Mouse (Mus musculus) hindbrain, embryonic 11.5 days (tissue): ENCODE data around the gene Ipp. TPM values are rescaled to one million over a fixed set of nuclear protein-coding genes. Genes with fewer than 3 reads are reported as not detected.

Experiments
- ATAC-seq: fragments of 200-750 bp; cut with Nextera tagmentation; 2 replicates; pipeline ENCODE4 v1.8.0; 2017; ENCODE audit warnings: mild to moderate bottlenecking, moderate TSS enrichment, moderate library complexity; ENCODE audit not compliant: low FRiP score
- DNase-seq: peaks from one replicate; pipeline ENCODE4 v3.0.0-alpha.2; 2015; ENCODE audit warnings: low spot score
- H3K27ac ChIP-seq: fragments of 300-500 bp; sonication (generic); 2 replicates; pipeline ENCODE4 v1.5.1; 2014; ENCODE audit warnings: mild to moderate bottlenecking, low read depth, low read length
- H3K27me3 ChIP-seq: fragments of 300-500 bp; sonication (generic); 2 replicates; pipeline ENCODE4 v1.6.1; 2014; ENCODE audit warnings: mild to moderate bottlenecking, low read length, moderate library complexity, mixed read lengths; ENCODE audit not compliant: control insufficient read depth, insufficient read depth
- H3K36me3 ChIP-seq: fragments of 300-500 bp; sonication (generic); 2 replicates; pipeline ENCODE4 v1.6.1; 2014; ENCODE audit warnings: mild to moderate bottlenecking, low read length, moderate library complexity, mixed read lengths; ENCODE audit not compliant: control insufficient read depth, insufficient read depth
- H3K4me1 ChIP-seq: fragments of 300-500 bp; sonication (generic); replicated peaks from 2 replicates; pipeline ENCODE4 v1.6.1; 2014; ENCODE audit warnings: low read length, mixed read lengths; ENCODE audit not compliant: control insufficient read depth, insufficient read depth
- H3K4me2 ChIP-seq: fragments of 300-500 bp; sonication (generic); replicated peaks from 2 replicates; pipeline ENCODE4 v1.6.1; 2014; ENCODE audit warnings: mild to moderate bottlenecking, low read depth, low read length
- H3K4me3 ChIP-seq: fragments of 300-500 bp; sonication (generic); 2 replicates; pipeline ENCODE4 v1.5.1; 2014; ENCODE audit warnings: low read depth, low read length
- H3K9ac ChIP-seq: fragments of 300-500 bp; sonication (generic); 2 replicates; pipeline ENCODE4 v1.6.1; 2014; ENCODE audit warnings: low read depth, low read length
- H3K9me3 ChIP-seq: fragments of 300-500 bp; sonication (generic); 2 replicates; pipeline ENCODE4 v1.6.1; 2016; ENCODE audit warnings: low read length; ENCODE audit not compliant: control insufficient read depth
- WGBS: fragments of 180-500 bp; shearing (Covaris S2); extraction: QIAGEN DNeasy Blood & Tissue Kit; methylation state at CpG from one replicate; pipeline ENCODE4 v1.1.7; 2014; 5-methylcytosine and 5-hydroxymethylcytosine counted together
- polyA plus RNA-seq: library from polyadenylated mRNA; unstranded; fragments of >200 nt; fragmentation: Nextera tagmentation; extraction: Ambion mirVana; gene quantifications from 2 replicates; pipeline ENCODE4 v1.2.1, GENCODE M21; 2014

Ipp gene
- polyA plus RNA-seq, 1 experiment from 2014 or later: 5.5 TPM

DNA sequence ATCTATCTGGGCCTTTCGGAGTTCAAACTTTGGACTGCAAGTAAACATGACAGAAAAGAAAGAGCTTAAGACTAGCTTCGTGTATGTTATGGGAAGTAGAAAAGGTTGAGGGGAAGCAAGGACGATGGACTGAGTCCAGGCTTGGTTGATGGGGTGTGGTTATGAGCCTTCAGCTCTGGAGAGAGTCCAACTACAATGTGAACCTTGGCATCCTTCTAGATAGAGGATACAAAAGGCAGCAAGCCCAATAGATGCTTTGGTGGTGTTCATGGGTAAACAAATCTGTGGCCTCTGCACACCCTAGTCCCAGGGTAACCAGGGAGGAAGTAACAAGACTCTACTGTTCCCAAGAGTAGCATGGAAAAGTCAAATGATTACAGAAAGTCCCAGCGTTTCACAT is 14.9 kb upstream of the Ipp start:
- WGBS: 79% methylated on average over 4 of the region's 4 CpGs
- Histone ChIP-seq H3K27ac (no peak overlapping the region), H3K4me2 (no peak overlapping the region), H3K9me3 (no peaks in the 10 kb centered on the region), H3K9ac (no peak overlapping the region), H3K36me3 (no peaks in the 10 kb centered on the region), H3K27me3 (no peaks in the 10 kb centered on the region), H3K4me1 (no peaks in the 10 kb centered on the region), H3K4me3 (no peak overlapping the region)
- DNase-seq (no peak), ATAC-seq (no peak)

DNA sequence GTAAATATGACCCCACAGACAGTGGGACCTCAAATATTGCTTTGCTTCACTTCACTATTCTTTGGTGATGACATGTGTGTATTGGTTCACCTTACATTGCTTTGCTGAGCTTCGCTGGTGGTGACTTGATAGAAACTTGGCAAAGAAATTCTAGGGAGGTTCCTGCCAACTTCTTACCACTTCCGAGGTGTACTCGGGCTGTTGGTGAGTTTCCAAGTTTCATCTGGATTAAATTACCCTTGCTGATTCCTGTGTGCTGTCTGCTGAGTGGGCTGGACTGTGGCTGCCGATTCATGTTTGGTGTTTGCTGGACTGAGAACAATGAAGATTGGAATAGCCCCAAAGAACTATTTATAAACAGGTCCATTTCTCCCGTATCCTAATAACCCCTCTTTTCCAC is 13.7 kb upstream of the Ipp start:
- Histone ChIP-seq H3K27me3 (no peaks in the 10 kb centered on the region), H3K27ac (no peak overlapping the region), H3K36me3 (no peaks in the 10 kb centered on the region), H3K4me2 (no peak overlapping the region), H3K9ac (no peak overlapping the region), H3K4me3 (no peak overlapping the region), H3K9me3 (no peaks in the 10 kb centered on the region), H3K4me1 (no peaks in the 10 kb centered on the region)
- DNase-seq (no peak), ATAC-seq (no peak)
- WGBS: 85% methylated on average over 5 of the region's 5 CpGs

GRCm38 (mm10) chr4:116499978-116500377 is 7.4 kb upstream of the Ipp start:
- H3K4me2 ChIP-seq: no peak overlapping the region
- H3K9me3 ChIP-seq: no peaks in the 10 kb centered on the region
- H3K27ac ChIP-seq: no peak overlapping the region
- ATAC-seq (no peak), DNase-seq (no peak)
- no peaks in the 10 kb centered on the region for H3K27me3 ChIP-seq
- WGBS: 81% methylated on average over 3 of the region's 3 CpGs
- H3K4me3 ChIP-seq: no peak overlapping the region
- H3K9ac ChIP-seq: no peak overlapping the region
- no peaks in the 10 kb centered on the region for H3K36me3 ChIP-seq
- no peaks in the 10 kb centered on the region for H3K4me1 ChIP-seq

DNA sequence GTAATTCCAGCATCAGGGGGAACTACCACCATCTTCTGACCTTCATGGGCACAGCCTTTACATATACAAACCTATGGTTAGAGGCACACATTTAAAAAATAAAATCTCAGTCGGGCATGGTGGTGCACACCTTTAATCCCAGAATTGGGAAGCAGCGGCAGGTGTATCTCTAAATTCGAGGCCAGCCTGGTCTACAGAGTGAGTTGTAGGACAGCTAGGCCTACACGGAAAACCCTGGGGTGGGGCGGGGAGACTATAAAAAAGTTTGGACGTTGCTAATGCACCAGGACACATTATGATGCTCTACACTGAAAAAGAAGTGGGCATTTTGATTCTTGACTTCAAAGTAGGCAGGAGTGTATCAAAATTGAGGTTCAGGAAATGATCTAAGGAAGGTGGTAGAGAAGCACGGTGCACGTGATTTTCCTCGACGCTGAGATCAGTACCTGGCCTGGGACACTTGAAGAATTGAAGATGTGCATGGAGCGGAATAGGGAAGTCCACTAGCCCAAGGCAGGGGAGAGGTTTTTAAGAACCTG is 394 bp upstream of the Ipp start:
- peak; percentile 50 for ATAC-seq
- Histone ChIP-seq H3K4me3 (peak overlapping the region; percentile 60), H3K27me3 (no peaks in the 10 kb centered on the region), H3K9ac (peak overlapping the region; percentile 84), H3K36me3 (no peaks in the 10 kb centered on the region), H3K27ac (0 out of 2 replicates have a peak overlapping the region, but pooled peaks have one; percentile 45), H3K9me3 (no peaks in the 10 kb centered on the region), H3K4me1 (peaks cover 3% of the 10 kb centered on the region), H3K4me2 (peak overlapping the region; percentile 71)
- no peak for DNase-seq
- 29% methylated on average over 11 of the region's 11 CpGs for WGBS

DNA sequence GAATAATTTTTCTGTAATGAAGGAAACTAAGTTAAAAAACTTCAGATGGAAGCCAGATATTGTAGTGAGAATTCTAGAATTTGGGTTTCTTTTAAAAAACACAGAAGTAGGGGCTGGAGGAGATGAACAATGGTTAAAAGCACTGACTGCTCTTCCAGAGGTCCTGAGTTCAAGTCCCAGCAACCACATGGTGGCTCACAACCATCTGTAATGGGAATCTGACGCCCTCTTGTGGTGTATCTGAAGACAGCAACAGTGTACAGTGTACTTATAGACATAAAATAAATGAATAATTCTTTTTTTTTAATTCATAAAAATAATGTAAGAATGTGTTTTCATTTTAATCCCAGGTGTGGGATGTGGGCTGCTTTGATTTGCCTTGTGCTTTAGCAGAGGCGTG is 23.8 kb downstream of the Ipp start:
- DNase-seq: no peak
- Histone ChIP-seq H3K4me3 (no peak overlapping the region), H3K27ac (no peak overlapping the region), H3K9me3 (no peaks in the 10 kb centered on the region), H3K4me1 (no peaks in the 10 kb centered on the region), H3K27me3 (no peaks in the 10 kb centered on the region), H3K9ac (no peak overlapping the region), H3K4me2 (no peak overlapping the region), H3K36me3 (no peaks in the 10 kb centered on the region)
- WGBS: 57% methylated on average over 2 of the region's 2 CpGs
- no peak for ATAC-seq

- Histone ChIP-seq H3K9ac (no peak overlapping the region), H3K36me3 (0 out of 2 replicates have a peak, but pooled peaks cover 2% of the 10 kb centered on the region), H3K4me1 (no peaks in the 10 kb centered on the region), H3K4me2 (no peak overlapping the region), H3K9me3 (no peaks in the 10 kb centered on the region), H3K27me3 (no peaks in the 10 kb centered on the region), H3K4me3 (no peak overlapping the region), H3K27ac (no peak overlapping the region)
- ATAC-seq (no peak), DNase-seq (no peak)
Observed at GRCm38 (mm10) chr4:116536351-116536750, 29.0 kb downstream of the Ipp start.

- Histone ChIP-seq H3K4me3 (no peak overlapping the region), H3K27me3 (no peaks in the 10 kb centered on the region), H3K4me2 (no peak overlapping the region), H3K36me3 (0 out of 2 replicates have a peak, but pooled peaks cover 2% of the 10 kb centered on the region), H3K9me3 (no peaks in the 10 kb centered on the region), H3K27ac (no peak overlapping the region), H3K9ac (no peak overlapping the region), H3K4me1 (no peaks in the 10 kb centered on the region)
- DNase-seq: no peak
- ATAC-seq: no peak
- 92% methylated on average over 3 of the region's 3 CpGs for WGBS
Observed at GRCm38 (mm10) chr4:116537737-116538136, 30.4 kb downstream of the Ipp start.

GRCm38 (mm10) chr4:116550432-116550831 is 43.1 kb downstream of the Ipp start:
- Histone ChIP-seq H3K9ac (no peak overlapping the region), H3K27me3 (no peaks in the 10 kb centered on the region), H3K4me2 (no peak overlapping the region), H3K27ac (no peak overlapping the region), H3K9me3 (no peaks in the 10 kb centered on the region), H3K36me3 (0 out of 2 replicates have a peak, but pooled peaks cover 2% of the 10 kb centered on the region), H3K4me3 (no peak overlapping the region), H3K4me1 (no peaks in the 10 kb centered on the region)
- no peak for ATAC-seq
- DNase-seq: no peak
- WGBS: 88% methylated on average over 1 of the region's 1 CpGs

DNA sequence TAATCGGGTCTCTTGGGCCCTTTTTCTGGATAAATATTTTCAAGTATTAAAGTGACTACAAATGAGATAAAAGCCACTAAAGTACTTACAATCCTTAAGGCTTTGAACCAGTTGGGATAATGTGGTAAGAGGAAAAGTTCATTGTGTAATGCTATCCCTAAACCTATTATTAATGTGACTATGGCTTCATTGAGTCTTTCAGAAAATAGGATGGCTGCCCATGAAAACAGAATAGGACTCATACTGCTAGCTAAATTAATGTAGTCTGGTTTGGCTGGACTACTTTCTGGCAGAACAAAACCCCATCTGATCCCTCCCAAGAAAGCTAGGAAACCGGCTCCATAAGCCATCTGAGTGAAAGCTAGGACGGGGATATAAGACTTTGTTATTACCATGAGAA is 45.7 kb downstream of the Ipp start:
- no peak overlapping the region for H3K4me3 ChIP-seq
- H3K9ac ChIP-seq: no peak overlapping the region
- no peak for ATAC-seq
- 0 out of 2 replicates have a peak, but pooled peaks cover 2% of the 10 kb centered on the region for H3K36me3 ChIP-seq
- no peak for DNase-seq
- no peak overlapping the region for H3K27ac ChIP-seq
- H3K4me1 ChIP-seq: no peaks in the 10 kb centered on the region
- H3K27me3 ChIP-seq: no peaks in the 10 kb centered on the region
- H3K9me3 ChIP-seq: no peaks in the 10 kb centered on the region
- no peak overlapping the region for H3K4me2 ChIP-seq
- WGBS: 96% methylated on average over 3 of the region's 3 CpGs
